Mouse (Mus musculus): ENCODE data around the gene Crip1. TPM values are rescaled to one million over a fixed set of nuclear protein-coding genes. Genes with fewer than 3 reads are reported as not detected.

The Crip1 gene
- polyA plus RNA-seq, 2 experiments from 2014 or later, result 784 to 1,045 TPM

DNA sequence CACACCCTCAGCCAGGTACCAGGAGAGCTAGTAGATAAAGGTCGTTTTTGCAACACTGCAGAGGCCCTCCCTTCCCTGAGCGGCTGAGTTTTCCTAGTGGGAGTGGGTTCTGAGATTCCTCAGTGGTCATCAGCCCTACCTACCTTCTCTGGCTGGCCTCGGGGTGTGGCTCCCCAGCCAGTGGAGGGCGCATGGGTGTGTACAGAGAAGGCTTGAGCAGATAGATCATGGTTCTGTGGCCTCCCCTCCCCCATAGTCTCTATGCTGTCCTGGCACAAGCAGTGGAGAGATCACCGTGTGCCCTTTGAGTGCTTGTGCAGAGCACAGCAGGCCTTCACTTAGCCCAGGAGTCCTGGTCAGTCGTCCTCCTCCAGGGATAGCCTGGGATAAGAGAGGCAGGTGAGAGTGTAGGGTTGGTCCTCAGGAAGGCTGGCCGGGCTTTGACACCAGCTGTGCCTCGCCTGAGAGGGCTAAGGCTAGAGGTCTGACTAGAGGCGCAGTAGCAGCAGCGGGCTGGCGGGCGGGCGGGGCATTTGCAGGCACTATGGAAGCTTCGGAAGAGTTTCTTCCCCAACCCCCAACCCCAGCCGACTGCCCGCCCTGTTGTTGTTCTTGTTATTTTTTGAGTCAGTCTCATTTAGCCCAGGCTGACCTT is 2.4 kb downstream of the Crip1 start:
- ATAC-seq, result no peak

DNA sequence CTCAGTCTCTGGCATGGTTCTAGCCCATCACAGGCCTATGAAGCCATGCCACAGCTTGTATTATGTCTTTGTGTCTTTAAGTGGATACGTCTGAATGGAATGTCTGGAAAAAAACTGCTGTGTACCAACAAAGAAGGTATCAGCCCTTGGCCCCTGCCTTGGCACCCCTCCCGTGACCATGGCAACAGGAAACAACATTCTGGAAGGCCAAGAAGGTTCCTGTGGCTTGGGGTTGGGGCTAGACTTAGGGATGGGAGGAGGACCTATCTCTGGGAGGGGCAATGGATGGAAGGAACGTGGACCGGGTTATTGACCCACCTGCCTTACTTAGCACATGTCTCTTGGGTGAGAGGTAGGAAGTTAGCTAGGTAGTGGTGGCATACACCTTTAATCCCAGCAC is 3.2 kb downstream of the Crip1 start:
- ATAC-seq, result no peak

DNA sequence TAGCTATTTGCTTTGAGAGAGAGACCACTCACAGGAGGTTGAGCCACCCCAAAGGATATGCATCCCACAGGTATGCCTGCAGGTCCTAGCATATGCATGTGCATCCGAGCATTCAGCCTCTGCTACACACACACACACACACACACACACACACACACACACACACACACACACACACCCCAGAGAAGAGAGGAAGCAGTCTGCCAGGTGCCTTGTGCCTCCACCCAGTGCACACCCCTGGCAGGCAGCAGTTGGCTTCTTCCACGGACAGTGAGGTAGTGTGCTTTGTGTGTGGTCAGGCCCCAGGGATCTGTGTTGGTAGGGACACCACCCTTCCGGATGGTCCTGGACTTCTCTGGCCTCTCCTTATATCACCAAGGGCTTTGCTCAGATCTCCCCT is 3.8 kb downstream of the Crip1 start:
- no peak for ATAC-seq

DNA sequence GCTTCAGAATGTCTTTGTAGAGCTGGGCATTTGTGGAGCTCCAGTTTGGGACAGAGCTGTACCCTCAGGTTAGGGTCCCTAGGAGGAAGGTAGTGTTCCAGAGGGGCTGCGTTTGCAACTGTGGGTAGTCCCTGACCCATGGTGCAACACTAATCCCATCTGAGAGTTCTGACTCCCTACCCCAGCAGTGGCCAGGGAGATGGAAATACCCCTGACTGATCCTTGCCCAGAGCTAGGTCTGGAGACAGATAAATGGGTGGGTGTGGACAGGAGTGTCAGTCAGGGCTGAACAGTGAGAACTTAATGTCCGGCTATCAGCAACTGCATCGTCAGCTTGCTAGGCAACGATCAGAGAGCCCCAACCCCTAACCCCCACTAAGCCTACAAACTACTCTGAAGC is 4.5 kb downstream of the Crip1 start:
- ATAC-seq, result no peak

DNA sequence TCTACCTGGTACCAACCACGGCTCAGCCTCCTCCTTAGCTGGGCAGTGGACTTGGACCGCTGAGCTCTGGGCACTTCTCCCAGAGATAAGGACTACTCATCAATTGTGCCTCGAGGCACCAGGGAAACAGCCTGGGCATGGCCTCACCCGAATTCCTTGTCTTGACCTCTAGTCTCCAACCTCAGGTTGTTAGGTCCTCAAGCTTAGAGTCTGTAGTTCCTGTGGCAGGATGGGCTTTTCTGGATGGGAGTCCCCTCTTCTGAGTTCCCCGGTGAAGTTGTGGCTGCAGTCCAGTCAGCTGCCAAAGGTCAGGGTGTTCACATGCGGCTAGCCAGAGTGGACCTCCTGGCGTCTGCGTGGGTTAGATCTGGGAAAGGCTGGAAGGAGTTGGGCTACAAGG is 4.9 kb downstream of the Crip1 start:
- ATAC-seq, result no peak

DNA sequence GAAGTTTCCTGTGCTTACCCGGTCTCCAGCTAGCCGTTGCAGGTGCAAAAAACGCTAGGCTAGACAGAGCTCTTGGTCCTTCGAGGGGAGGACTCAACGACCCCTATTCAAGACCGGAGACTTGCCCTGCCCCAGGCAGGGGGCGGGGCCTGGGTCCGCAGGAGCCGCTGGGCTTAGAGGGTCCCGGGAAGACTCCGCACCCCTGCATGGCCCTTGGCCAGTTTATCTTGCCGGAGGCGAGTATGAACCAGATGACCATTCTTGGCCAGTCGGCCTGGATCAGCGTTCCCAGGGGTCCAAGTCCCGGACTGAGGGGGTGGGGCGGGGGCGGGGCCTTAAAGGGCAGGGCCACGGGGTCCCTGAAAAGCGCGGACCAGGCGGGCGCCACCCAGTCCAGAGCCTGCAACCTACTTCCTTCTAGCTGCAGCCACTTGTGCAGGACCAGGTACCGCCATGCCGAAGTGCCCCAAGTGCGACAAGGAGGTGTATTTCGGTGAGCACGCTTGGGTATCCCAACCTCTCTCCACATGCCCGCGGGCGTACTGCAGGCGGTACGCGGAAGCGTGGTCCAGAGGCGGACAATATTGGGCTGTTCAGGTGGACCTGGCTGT is 5.7 kb downstream of the Crip1 start:
- ATAC-seq, result no peak

DNA sequence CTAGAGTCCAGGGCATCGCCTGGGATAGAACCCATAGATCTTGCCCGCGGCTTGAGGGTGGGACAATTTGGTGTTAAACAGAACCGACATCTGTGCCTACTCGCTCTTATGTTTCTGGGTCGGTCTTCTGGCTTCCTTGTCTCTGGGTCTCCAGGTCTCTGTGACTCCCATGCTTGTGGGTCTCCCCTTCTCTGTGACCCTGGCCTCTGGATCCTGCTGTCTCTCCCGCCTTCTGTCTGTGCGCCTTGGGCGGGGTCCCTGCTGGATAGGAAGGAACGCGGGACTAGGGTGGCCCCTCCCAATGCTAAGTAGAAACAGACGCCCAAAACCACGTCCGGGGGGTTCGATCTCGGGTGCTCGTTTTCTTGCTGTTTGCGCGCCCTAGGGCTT is 6.2 kb downstream of the Crip1 start:
- peak; percentile 3 for ATAC-seq

GRCm38 (mm10) chr12:113152991-113153525 is 6.9 kb downstream of the Crip1 start:
- no peak for ATAC-seq

- ATAC-seq, result no peak
These were observed 7.9 kb downstream of the Crip1 start for GRCm38 (mm10) chr12:113153971-113154370.

DNA sequence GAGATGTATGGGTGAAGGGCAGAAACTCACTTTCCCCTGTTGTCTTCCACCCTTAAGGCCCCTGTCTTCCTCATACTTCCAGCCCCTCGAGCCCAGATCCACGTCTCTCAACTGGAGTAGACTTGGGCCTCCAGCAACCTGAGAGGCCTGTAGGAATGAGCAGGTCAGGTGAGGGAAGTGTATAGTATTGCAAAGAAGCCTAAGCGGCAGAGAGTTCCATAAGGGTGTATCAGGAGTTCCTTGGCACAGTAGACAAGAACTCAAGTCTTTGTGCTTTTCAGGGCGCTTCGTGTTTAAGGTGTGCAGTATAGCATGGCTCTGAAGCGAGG is 8.6 kb downstream of the Crip1 start:
- ATAC-seq, result no peak

DNA sequence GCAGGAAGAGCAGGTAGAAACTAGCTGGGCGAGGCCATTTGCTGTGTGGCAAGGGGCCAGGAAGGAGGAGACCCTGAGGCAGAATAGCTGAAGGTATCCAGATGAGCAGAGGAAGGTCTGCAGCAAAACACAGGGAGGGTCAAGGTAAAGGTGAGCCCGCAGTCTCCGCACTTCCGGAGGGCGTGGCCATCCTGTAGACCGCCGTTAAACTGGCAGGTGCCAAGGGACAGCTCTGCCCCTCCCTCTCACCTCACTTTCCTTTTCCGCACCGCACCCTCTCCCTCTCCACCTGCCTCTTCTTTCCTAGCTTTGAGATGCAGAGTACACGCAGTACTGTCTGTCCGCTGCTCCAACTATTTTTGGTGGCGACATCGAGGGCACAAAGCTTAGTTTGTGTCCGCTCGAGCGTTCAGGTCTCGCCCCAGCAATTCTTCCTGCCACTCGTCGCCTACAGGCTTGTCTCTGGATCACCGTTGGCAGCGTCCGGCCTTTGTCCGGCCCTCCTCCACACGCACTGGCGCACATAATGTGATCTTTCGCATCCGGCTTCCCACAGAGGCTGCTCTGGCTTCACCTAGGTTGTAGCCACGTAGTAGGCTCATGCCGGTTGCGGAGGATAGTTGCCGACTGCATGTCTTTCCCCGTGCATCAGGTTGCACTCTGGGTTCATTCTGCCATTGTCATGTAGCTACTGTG is 9.1 kb downstream of the Crip1 start:
- peak; percentile 6 for ATAC-seq

GRCm38 (mm10) chr12:113155887-113156539 is 9.9 kb downstream of the Crip1 start, which contains the start of gene Tedc1:
TSS of gene Tedc1 (plus strand) at chr12:113156421.
- peak; percentile 83 for ATAC-seq

DNA sequence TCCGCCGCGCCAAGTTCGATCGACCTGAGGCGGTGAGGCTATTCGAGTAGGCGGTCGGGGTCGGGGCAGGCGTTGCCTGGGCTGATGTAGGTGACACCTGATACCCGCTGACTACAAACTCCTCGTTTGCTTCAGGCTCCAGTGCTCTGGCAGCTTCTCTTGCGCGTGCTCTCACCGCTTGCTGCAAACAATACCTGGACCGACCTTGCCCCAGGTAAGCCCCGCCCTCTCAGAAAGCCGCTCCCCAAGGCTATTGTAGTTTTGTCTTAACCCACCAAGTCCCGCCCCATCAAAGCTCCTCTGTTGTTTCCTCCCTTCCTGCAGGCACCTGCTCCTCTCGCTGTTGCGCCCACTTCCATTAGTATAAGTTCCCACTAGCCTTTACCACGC is 10.4 kb downstream of the Crip1 start:
- no peak for ATAC-seq

DNA sequence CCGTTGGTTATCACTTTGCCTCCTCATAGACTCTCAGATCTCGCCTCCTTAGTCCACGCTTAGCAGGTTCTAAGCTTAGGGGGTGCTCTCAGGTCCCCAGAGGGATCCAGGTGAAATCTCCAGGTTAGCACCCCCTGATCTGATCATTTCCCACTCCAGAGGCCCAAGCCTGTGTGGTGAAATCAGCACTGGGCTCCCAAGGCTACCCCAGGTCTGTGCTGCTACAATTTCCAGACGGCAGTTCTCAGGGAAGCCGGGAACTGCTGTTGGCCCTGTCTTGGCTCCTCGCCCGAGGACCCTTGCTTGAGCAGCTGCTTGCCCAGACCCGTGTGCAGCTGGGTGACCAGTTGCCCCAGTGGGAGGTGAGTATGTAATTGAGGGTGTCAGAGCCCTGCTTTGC is 10.9 kb downstream of the Crip1 start:
- ATAC-seq, result no peak

DNA sequence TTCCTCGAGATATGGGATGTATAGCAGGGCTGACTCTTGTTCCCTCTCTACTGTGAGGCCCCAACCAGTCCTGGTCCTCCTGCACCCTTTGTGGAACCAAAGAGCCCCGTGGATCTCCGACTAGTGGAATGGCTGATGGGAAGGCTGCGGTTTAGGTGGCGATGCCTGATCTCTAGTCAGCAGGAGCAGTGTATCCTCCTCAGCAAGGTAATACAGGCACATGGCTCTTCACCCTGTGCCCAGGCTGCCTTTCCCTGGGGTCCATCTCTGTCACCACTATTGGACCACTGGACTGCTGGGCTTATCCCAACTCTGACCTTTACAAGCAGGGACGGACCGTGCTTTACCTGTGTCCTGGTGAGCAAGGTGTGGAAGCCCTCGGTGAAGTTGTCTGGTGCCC is 11.4 kb downstream of the Crip1 start:
- ATAC-seq, result no peak

- ATAC-seq, result no peak
These were observed 11.9 kb downstream of the Crip1 start for GRCm38 (mm10) chr12:113157971-113158370.

DNA sequence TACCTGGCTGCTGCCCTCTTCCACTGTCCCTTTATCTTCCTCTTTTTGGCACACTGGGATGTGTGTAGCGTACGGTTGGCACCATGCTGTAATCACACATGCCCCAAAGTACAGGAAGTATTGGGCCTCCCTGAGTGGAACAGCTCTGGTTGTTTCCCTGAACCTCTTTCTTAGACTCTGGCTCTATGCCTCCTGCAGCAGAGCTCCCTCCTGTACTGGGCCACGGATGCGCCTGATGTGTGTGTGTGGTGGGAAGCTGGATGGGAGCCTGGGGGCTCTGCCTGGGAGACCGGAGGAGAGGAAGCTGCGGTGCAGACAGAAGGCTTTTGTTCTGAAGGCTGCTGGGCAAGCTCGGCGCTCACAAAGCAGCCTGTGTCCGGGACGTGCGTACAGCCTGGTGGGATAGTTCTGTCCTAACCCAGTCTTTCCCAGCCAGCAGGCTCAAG is 17.5 kb downstream of the Crip1 start:
- no peak for ATAC-seq

DNA sequence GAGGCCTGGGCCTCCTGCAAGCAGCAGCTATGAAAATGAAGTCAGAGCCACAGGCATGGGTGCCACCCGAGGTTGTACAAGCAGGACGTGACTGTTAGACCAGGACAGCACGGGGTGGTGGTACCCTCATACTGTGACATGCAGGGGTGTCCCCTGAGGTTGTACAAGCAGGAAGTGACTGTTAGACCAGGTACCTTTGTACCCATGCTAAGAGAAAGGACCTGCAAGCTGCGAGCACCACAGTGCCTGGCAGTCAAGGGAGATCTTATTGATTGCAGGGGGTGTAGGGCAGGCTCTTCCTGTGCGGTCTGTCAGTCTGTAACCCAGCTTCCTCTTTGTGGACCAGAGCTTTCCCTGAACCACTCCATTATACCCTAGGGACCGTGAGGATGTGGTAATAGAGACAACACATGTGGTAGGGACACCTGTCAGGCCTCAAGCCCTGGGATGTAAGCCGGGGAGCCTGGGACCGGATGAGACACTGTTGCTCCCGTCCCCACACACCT is 22.0 kb downstream of the Crip1 start:
- peak; percentile 92 for ATAC-seq

DNA sequence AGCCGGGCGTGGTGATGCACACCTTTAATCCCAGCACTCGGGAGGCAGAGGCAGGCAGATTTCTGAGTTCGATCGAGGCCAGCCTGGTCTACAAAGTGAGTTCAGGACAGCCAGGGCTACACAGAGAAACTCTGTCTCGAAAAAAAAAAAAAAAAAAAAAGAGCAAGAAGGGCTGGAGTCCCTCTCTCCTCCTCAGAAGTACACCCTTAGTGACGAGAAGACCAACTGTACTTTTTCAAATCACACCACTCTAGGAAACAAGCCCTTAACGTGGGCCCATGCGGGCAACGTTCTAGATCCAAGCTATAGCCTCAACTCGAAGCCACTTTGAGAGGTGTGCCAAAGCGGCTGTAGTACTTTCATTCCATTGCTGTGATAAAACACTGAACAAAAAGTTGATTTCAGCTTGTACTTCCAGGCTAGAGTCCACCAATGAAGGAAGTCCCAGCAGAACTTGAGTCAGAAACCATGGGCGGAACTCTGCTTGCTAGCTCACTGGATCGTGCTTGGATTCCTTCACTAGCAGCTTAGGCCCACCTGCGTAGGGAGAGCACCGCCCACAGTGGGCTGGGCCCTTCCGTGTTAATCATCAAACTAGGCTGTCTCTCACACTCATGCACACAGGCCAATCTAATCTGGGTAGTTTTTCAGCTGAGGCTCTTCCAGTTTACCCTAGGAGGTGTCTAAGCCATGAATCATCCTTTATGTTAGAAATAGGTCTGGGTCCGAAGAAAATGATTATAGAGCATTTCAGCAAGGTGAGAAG is 31.0 kb downstream of the Crip1 start:
- no peak for ATAC-seq

GRCm38 (mm10) chr12:113181020-113181419 is 34.9 kb downstream of the Crip1 start:
- no peak for ATAC-seq

- ATAC-seq, result no peak
These were observed 38.8 kb downstream of the Crip1 start for GRCm38 (mm10) chr12:113184945-113185344.

Data from CD4-positive, CD25-positive, alpha-beta regulatory T cell, adult 4 months (primary cell).